Mouse (Mus musculus): ENCODE measurements around the gene Zmynd19. TPM values are rescaled to one million over a fixed set of nuclear protein-coding genes. Genes with fewer than 3 reads are reported as not detected.

The Zmynd19 gene
- polyA plus RNA-seq, 1 experiment from 2014 or later = 6.3 TPM

GRCm38 (mm10) chr2:24995332-24995731 lies 45.7 kb downstream of the Zmynd19 start:
- Histone ChIP-seq H3K4me2 (replicated peaks; ENCODE audit: low read depth, low read length) (no peak overlapping the region), H3K4me3 (ENCODE audit: low read depth, low read length) (no peak overlapping the region), H3K27ac (ENCODE audit: low read length) (no peak overlapping the region), H3K4me1 (ENCODE audit: control insufficient read depth, insufficient read depth, low read length) (no peaks in the 10 kb centered on the region), H3K9ac (replicated peaks; ENCODE audit: low read depth, low read length) (no peak overlapping the region), H3K36me3 (ENCODE audit: control insufficient read depth, insufficient read depth, low read length) (no peaks in the 10 kb centered on the region), H3K27me3 (ENCODE audit: control insufficient read depth, insufficient read depth, low read length) (no peaks in the 10 kb centered on the region), H3K9me3 (ENCODE audit: control insufficient read depth, low read depth, low read length) (no peaks in the 10 kb centered on the region)
- 95% methylated on average over 6 of the region's 6 CpGs for WGBS
- ATAC-seq (ENCODE audit: insufficient number of reproducible peaks, insufficient read depth, low FRiP score, low read depth) = no peak

- Histone ChIP-seq H3K4me1 (ENCODE audit: control insufficient read depth, insufficient read depth, low read length) (no peaks in the 10 kb centered on the region), H3K4me3 (ENCODE audit: low read depth, low read length) (no peak overlapping the region), H3K4me2 (replicated peaks; ENCODE audit: low read depth, low read length) (no peak overlapping the region), H3K9ac (replicated peaks; ENCODE audit: low read depth, low read length) (no peak overlapping the region), H3K27me3 (ENCODE audit: control insufficient read depth, insufficient read depth, low read length) (no peaks in the 10 kb centered on the region), H3K9me3 (ENCODE audit: control insufficient read depth, low read depth, low read length) (no peaks in the 10 kb centered on the region), H3K27ac (ENCODE audit: low read length) (no peak overlapping the region), H3K36me3 (ENCODE audit: control insufficient read depth, insufficient read depth, low read length) (no peaks in the 10 kb centered on the region)
- WGBS = 87% methylated on average over 2 of the region's 2 CpGs
- no peak for ATAC-seq (ENCODE audit: insufficient number of reproducible peaks, insufficient read depth, low FRiP score, low read depth)
These were observed 46.9 kb downstream of the Zmynd19 start for GRCm38 (mm10) chr2:24996471-24996870.

- H3K36me3 ChIP-seq (ENCODE audit: control insufficient read depth, insufficient read depth, low read length) = no peaks in the 10 kb centered on the region
- H3K4me2 ChIP-seq (replicated peaks; ENCODE audit: low read depth, low read length) = no peak overlapping the region
- H3K9me3 ChIP-seq (ENCODE audit: control insufficient read depth, low read depth, low read length) = no peaks in the 10 kb centered on the region
- no peak overlapping the region for H3K9ac ChIP-seq (replicated peaks; ENCODE audit: low read depth, low read length)
- H3K27me3 ChIP-seq (ENCODE audit: control insufficient read depth, insufficient read depth, low read length) = no peaks in the 10 kb centered on the region
- no peak for ATAC-seq (ENCODE audit: insufficient number of reproducible peaks, insufficient read depth, low FRiP score, low read depth)
- no peaks in the 10 kb centered on the region for H3K4me1 ChIP-seq (ENCODE audit: control insufficient read depth, insufficient read depth, low read length)
- 67% methylated on average over 3 of the region's 3 CpGs for WGBS
- no peak overlapping the region for H3K27ac ChIP-seq (ENCODE audit: low read length)
- no peak overlapping the region for H3K4me3 ChIP-seq (ENCODE audit: low read depth, low read length)
These were observed 51.1 kb downstream of the Zmynd19 start for GRCm38 (mm10) chr2:25000544-25001235.

- WGBS = 85% methylated on average over 9 of the region's 9 CpGs
- Histone ChIP-seq H3K36me3 (ENCODE audit: control insufficient read depth, insufficient read depth, low read length) (no peaks in the 10 kb centered on the region), H3K4me2 (replicated peaks; ENCODE audit: low read depth, low read length) (no peak overlapping the region), H3K4me1 (ENCODE audit: control insufficient read depth, insufficient read depth, low read length) (no peaks in the 10 kb centered on the region), H3K9me3 (ENCODE audit: control insufficient read depth, low read depth, low read length) (no peaks in the 10 kb centered on the region), H3K27ac (ENCODE audit: low read length) (no peak overlapping the region), H3K4me3 (ENCODE audit: low read depth, low read length) (no peak overlapping the region), H3K9ac (replicated peaks; ENCODE audit: low read depth, low read length) (no peak overlapping the region), H3K27me3 (ENCODE audit: control insufficient read depth, insufficient read depth, low read length) (no peaks in the 10 kb centered on the region)
- no peak for ATAC-seq (ENCODE audit: insufficient number of reproducible peaks, insufficient read depth, low FRiP score, low read depth)
These were observed 54.6 kb downstream of the Zmynd19 start for GRCm38 (mm10) chr2:25003946-25004786.

GRCm38 (mm10) chr2:25006767-25007166 lies 57.2 kb downstream of the Zmynd19 start:
- H3K4me2 ChIP-seq (replicated peaks; ENCODE audit: low read depth, low read length) = no peak overlapping the region
- no peak for ATAC-seq (ENCODE audit: insufficient number of reproducible peaks, insufficient read depth, low FRiP score, low read depth)
- H3K4me3 ChIP-seq (ENCODE audit: low read depth, low read length) = no peak overlapping the region
- WGBS = 89% methylated on average over 1 of the region's 1 CpGs
- no peaks in the 10 kb centered on the region for H3K27me3 ChIP-seq (ENCODE audit: control insufficient read depth, insufficient read depth, low read length)
- no peaks in the 10 kb centered on the region for H3K4me1 ChIP-seq (ENCODE audit: control insufficient read depth, insufficient read depth, low read length)
- no peak overlapping the region for H3K9ac ChIP-seq (replicated peaks; ENCODE audit: low read depth, low read length)
- no peaks in the 10 kb centered on the region for H3K36me3 ChIP-seq (ENCODE audit: control insufficient read depth, insufficient read depth, low read length)
- no peaks in the 10 kb centered on the region for H3K9me3 ChIP-seq (ENCODE audit: control insufficient read depth, low read depth, low read length)
- no peak overlapping the region for H3K27ac ChIP-seq (ENCODE audit: low read length)

- H3K9ac ChIP-seq (replicated peaks; ENCODE audit: low read depth, low read length) = no peak overlapping the region
- no peak overlapping the region for H3K27ac ChIP-seq (ENCODE audit: low read length)
- H3K9me3 ChIP-seq (ENCODE audit: control insufficient read depth, low read depth, low read length) = no peaks in the 10 kb centered on the region
These were observed 58.7 kb downstream of the Zmynd19 start for GRCm38 (mm10) chr2:25008250-25008649.

More at GRCm38 (mm10) chr2:25008250-25008649, 58.7 kb downstream of the Zmynd19 start:
- no peaks in the 10 kb centered on the region for H3K36me3 ChIP-seq (ENCODE audit: control insufficient read depth, insufficient read depth, low read length)
- no peaks in the 10 kb centered on the region for H3K27me3 ChIP-seq (ENCODE audit: control insufficient read depth, insufficient read depth, low read length)
- no peaks in the 10 kb centered on the region for H3K4me1 ChIP-seq (ENCODE audit: control insufficient read depth, insufficient read depth, low read length)
- ATAC-seq (ENCODE audit: insufficient number of reproducible peaks, insufficient read depth, low FRiP score, low read depth) = no peak
- H3K4me3 ChIP-seq (ENCODE audit: low read depth, low read length) = no peak overlapping the region
- H3K4me2 ChIP-seq (replicated peaks; ENCODE audit: low read depth, low read length) = no peak overlapping the region

Small RNAs within 50 kb of the gene (microRNA-seq; reads per million reads assigned to microRNA genes)
- not detected for gene Gm22875

Other genes with a start within 250 kb of the Zmynd19 start
- gene Cacna1b, start 186.6 kb upstream of the Zmynd19 start, polyA plus RNA-seq (2014; fragmentation: Nextera tagmentation; extraction: Ambion mirVana) = 1.3 TPM in 2 replicates
- 91.2 and 95.9 TPM in 2 replicates for gene Ehmt1, start 30.2 kb upstream of the Zmynd19 start, polyA plus RNA-seq (2014; fragmentation: Nextera tagmentation; extraction: Ambion mirVana)
- 72.4 and 80.5 TPM in 2 replicates for gene Arrdc1, start 14.5 kb upstream of the Zmynd19 start, polyA plus RNA-seq (2014; fragmentation: Nextera tagmentation; extraction: Ambion mirVana)
- gene Dph7, start 12.6 kb downstream of the Zmynd19 start, polyA plus RNA-seq (2014; fragmentation: Nextera tagmentation; extraction: Ambion mirVana) = 25.4 and 28.6 TPM in 2 replicates
- 114 and 129 TPM in 2 replicates for gene Mrpl41, start 25.3 kb downstream of the Zmynd19 start, polyA plus RNA-seq (2014; fragmentation: Nextera tagmentation; extraction: Ambion mirVana)
- 5.2 and 6.5 TPM in 2 replicates for gene Pnpla7, start 26.2 kb downstream of the Zmynd19 start, polyA plus RNA-seq (2014; fragmentation: Nextera tagmentation; extraction: Ambion mirVana)
- gene Nsmf, start 104.6 kb downstream of the Zmynd19 start, polyA plus RNA-seq (2014; fragmentation: Nextera tagmentation; extraction: Ambion mirVana) = 59.5 and 60.3 TPM in 2 replicates
- gene Entpd8, start 130.5 kb downstream of the Zmynd19 start, polyA plus RNA-seq (2014; fragmentation: Nextera tagmentation; extraction: Ambion mirVana) = 0.26 and 0.53 TPM in 2 replicates
- gene Noxa1, start 145.4 kb downstream of the Zmynd19 start, polyA plus RNA-seq (2014; fragmentation: Nextera tagmentation; extraction: Ambion mirVana) = 2.3 and 5.0 TPM in 2 replicates
- 8.0 and 8.9 TPM in 2 replicates for gene Nrarp, start 231.0 kb downstream of the Zmynd19 start, polyA plus RNA-seq (2014; fragmentation: Nextera tagmentation; extraction: Ambion mirVana)
- 12.8 and 15.8 TPM in 2 replicates for gene Tor4a, start 247.1 kb downstream of the Zmynd19 start, polyA plus RNA-seq (2014; fragmentation: Nextera tagmentation; extraction: Ambion mirVana)

All from stomach, embryonic 14.5 days (tissue).